Mouse (Mus musculus): Measurements from ENCODE around the gene Gnpat. TPM values are rescaled to one million over a fixed set of nuclear protein-coding genes. Genes with fewer than 3 reads are reported as not detected.

Gnpat gene
- total RNA-seq, 2 experiments from 2014 or later, result 112 to 115 TPM

Other genes with a start within 250 kb of the Gnpat start
- 100 to 1,000 TPM; 173 to 189 TPM for gene 2310022B05Rik, start 199.7 kb upstream of the Gnpat start, total RNA-seq (2021)
- gene Ttc13, start 141.1 kb upstream of the Gnpat start, total RNA-seq (2021), result 10 to 100 TPM; 24.0 to 25.3 TPM
- 10 to 100 TPM in 1 of 2 experiments, 1 to 10 TPM in 1; 9.7 to 10.8 TPM for gene Arv1, start 140.9 kb upstream of the Gnpat start, total RNA-seq (2021)
- gene Fam89a, start 111.2 kb upstream of the Gnpat start, total RNA-seq (2021), result 1 to 10 TPM; 1.0 to 1.7 TPM
- gene Trim67, start 69.9 kb upstream of the Gnpat start, total RNA-seq (2021), result under 1 TPM; 0.20 to 0.33 TPM
- 10 to 100 TPM; 44.0 to 46.1 TPM for gene 2810004N23Rik, start 87 bp downstream of the Gnpat start, total RNA-seq (2021)
- gene Exoc8, start 34.7 kb downstream of the Gnpat start, total RNA-seq (2021), result 10 to 100 TPM; 15.6 to 16.9 TPM
- 10 to 100 TPM; 19.4 to 21.3 TPM for gene Sprtn, start 34.9 kb downstream of the Gnpat start, total RNA-seq (2021)
- gene Egln1, start 86.3 kb downstream of the Gnpat start, total RNA-seq (2021), result 100 to 1,000 TPM; 112 to 115 TPM
- gene Tsnax, start 150.0 kb downstream of the Gnpat start, total RNA-seq (2021), result 10 to 100 TPM; 71.1 to 77.9 TPM
- gene Disc1, start 191.2 kb downstream of the Gnpat start, total RNA-seq (2021), result 1 to 10 TPM; 3.9 to 4.4 TPM

All from heart, postnatal 4 days (tissue).